Mouse (Mus musculus) cerebellum, postnatal 14 days (tissue): ENCODE measurements around the gene Rnf26.

Source experiments
- DNase-seq, 2 experiments: peaks; one replicate each; pipeline ENCODE4 v3.0.0; 2021; ENCODE audit warnings: mixed read lengths in 2 of 2

The Rnf26 gene

GRCm38 (mm10) chr9:44074395-44075275 lies 38.7 kb downstream of the Rnf26 start:
- peak; percentile 57 to 74 for DNase-seq

- peak; percentile 65 to 76 for DNase-seq
Observed at GRCm38 (mm10) chr9:44073115-44073514, 40.2 kb downstream of the Rnf26 start.

- DNase-seq: peak in 1 of 2 experiments; percentile 16
Observed at GRCm38 (mm10) chr9:44072599-44072915, 40.8 kb downstream of the Rnf26 start.

- peak; percentile 39 to 46 for DNase-seq
Observed at GRCm38 (mm10) chr9:44071914-44072598, 41.3 kb downstream of the Rnf26 start.

GRCm38 (mm10) chr9:44070844-44071231 lies 42.5 kb downstream of the Rnf26 start:
- no peak for DNase-seq

GRCm38 (mm10) chr9:44070113-44070843 lies 43.0 kb downstream of the Rnf26 start:
- DNase-seq: no peak

- DNase-seq: no peak
Observed at GRCm38 (mm10) chr9:44069252-44069651, 44.1 kb downstream of the Rnf26 start.

GRCm38 (mm10) chr9:44067960-44068330 lies 45.4 kb downstream of the Rnf26 start:
- peak in 1 of 2 experiments; percentile 12 for DNase-seq

- DNase-seq: no peak
Observed at GRCm38 (mm10) chr9:44067241-44067959, 45.9 kb downstream of the Rnf26 start.

- peak; percentile 100 for DNase-seq
Observed at GRCm38 (mm10) chr9:44066785-44067225, 46.5 kb downstream of the Rnf26 start, which contains the start of gene Usp2. TSS of gene Usp2 (plus strand) at chr9:44067021.

- DNase-seq: no peak
Observed at GRCm38 (mm10) chr9:44065177-44065576, 48.1 kb downstream of the Rnf26 start.

GRCm38 (mm10) chr9:44058606-44059005 lies 54.7 kb downstream of the Rnf26 start:
- DNase-seq: no peak

GRCm38 (mm10) chr9:44053936-44054335 lies 59.4 kb downstream of the Rnf26 start:
- no peak for DNase-seq

GRCm38 (mm10) chr9:44052855-44053254 lies 60.5 kb downstream of the Rnf26 start:
- no peak for DNase-seq

GRCm38 (mm10) chr9:44049381-44050165 lies 63.7 kb downstream of the Rnf26 start:
- no peak for DNase-seq

GRCm38 (mm10) chr9:44048541-44049380 lies 64.6 kb downstream of the Rnf26 start:
- no peak for DNase-seq

GRCm38 (mm10) chr9:44047571-44048490 lies 65.5 kb downstream of the Rnf26 start:
- DNase-seq: no peak

- DNase-seq: peak in 1 of 2 experiments; percentile 16
Observed at GRCm38 (mm10) chr9:44047071-44047470, 66.2 kb downstream of the Rnf26 start.

GRCm38 (mm10) chr9:44046426-44046825 lies 66.9 kb downstream of the Rnf26 start:
- DNase-seq: peak in 1 of 2 experiments; percentile 22

GRCm38 (mm10) chr9:44045884-44046272 lies 67.4 kb downstream of the Rnf26 start:
- DNase-seq: no peak
